Mouse (Mus musculus) testis, adult 2 months (tissue): ENCODE results near the gene Urb1. TPM values are rescaled to one million over a fixed set of nuclear protein-coding genes. Genes with fewer than 3 reads are reported as not detected.
A peak's percentile ranks its signal among the peaks of the same experiment; 100 is the strongest.

Experiments used
- H3K27ac ChIP-seq: fragments of 200-500 bp; 2 replicates; pipeline ENCODE4 v1.5.1; 2012; ENCODE audit warnings: low read depth, low read length; ENCODE audit not compliant: control insufficient read depth, insufficient read depth
- H3K27me3 ChIP-seq: fragments of 200-500 bp; 2 replicates; pipeline ENCODE4 v1.6.1; 2012; ENCODE audit warnings: mild to moderate bottlenecking, low read length, moderate library complexity; ENCODE audit not compliant: control insufficient read depth, insufficient read depth
- H3K36me3 ChIP-seq: fragments of 200-500 bp; 2 replicates; pipeline ENCODE4 v1.6.1; 2012; ENCODE audit warnings: mild to moderate bottlenecking, low read length; ENCODE audit not compliant: control insufficient read depth, insufficient read depth
- H3K4me1 ChIP-seq: fragments of 200-500 bp; 2 replicates; pipeline ENCODE4 v1.6.1; 2012; ENCODE audit warnings: low read length; ENCODE audit not compliant: control insufficient read depth, insufficient read depth
- H3K4me3 ChIP-seq: fragments of 200-500 bp; 2 replicates; pipeline ENCODE4 v1.5.1; 2012; ENCODE audit warnings: low read depth, mild to moderate bottlenecking, low read length, moderate library complexity, mixed read lengths; ENCODE audit not compliant: control insufficient read depth
- CTCF ChIP-seq: fragments of 200-500 bp; IDR thresholded peaks from 2 replicates; pipeline ENCODE4 v1.5.1; 2012; ENCODE audit warnings: low read depth, mild to moderate bottlenecking, inconsistent platforms, low read length, moderate library complexity; ENCODE audit not compliant: control insufficient read depth, insufficient read depth, insufficient replicate concordance
- POLR2A ChIP-seq: fragments of 200-500 bp; IDR thresholded peaks from 2 replicates; pipeline ENCODE4 v1.6.1; 2012; ENCODE audit warnings: low read depth, mild to moderate bottlenecking, inconsistent platforms, low read length, moderate library complexity; ENCODE audit not compliant: control insufficient read depth
- polyA plus RNA-seq: library from polyadenylated mRNA; depleted of rRNA; stranded (reverse); fragments of >200 nt; gene quantifications from 2 replicates; pipeline ENCODE4 v1.2.3, GENCODE M21; 2012; rRNA removed

The Urb1 gene
- polyA plus RNA-seq, 1 experiment = 21.1 TPM

DNA sequence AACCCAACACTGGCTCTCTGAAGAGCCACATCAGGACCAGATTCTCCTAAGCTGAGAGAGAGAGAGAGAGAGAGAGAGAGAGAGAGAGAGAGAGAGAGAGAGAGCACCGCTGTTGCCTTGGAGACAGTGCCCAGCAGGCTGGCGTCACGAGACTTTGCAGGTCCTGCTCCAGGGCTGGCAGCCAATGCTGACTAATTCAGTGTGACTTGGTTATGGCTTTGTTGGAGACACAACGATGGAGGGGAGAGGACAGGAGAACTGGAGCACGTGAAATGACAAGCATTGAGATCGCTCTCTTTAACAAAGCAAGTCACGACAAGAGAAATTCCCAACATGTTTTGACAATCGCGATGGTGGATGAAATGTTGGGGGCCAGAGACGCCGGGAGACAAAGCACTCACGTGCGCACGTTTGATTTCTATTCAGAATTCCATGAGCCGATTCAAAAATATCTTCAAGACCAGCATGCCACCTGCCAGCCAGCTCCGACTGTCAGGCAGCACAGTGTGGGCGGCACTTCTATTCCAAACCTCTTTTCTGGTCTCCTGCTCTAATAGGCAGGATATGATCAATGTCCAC, 100.4 kb downstream of the Urb1 start:
- Histone ChIP-seq H3K27me3 (no peaks in the 10 kb centered on the region), H3K36me3 (no peaks in the 10 kb centered on the region), H3K27ac (no peak overlapping the region), H3K4me3 (no peak overlapping the region), H3K4me1 (peaks cover 18% of the 10 kb centered on the region)
- TF ChIP-seq POLR2A (no peak), CTCF (no peak)

DNA sequence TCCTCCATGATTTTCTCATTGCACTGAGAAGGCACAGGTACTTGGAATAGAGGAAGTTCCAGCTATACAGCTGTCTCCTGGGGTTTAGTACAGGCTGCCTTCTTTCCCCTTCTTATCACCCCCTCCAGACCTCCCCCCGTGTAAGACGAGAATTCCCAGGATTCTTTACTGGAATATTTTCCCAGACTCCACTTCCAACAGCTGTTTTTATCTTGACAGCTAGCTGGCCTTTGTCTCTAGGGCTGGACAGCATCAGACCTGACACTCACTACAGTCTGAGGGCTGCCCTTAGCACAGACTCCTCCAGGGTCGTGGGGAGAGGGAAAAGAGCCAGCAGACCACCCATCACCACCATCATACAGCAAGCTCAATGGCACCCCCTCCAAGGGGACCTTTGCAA, 103.9 kb downstream of the Urb1 start:
- no peak overlapping the region for H3K27ac ChIP-seq
- no peak overlapping the region for H3K4me3 ChIP-seq
- H3K4me1 ChIP-seq = peaks cover 10% of the 10 kb centered on the region
- H3K27me3 ChIP-seq = no peaks in the 10 kb centered on the region
- H3K36me3 ChIP-seq = no peaks in the 10 kb centered on the region
- TF ChIP-seq POLR2A (no peak), CTCF (no peak)

DNA sequence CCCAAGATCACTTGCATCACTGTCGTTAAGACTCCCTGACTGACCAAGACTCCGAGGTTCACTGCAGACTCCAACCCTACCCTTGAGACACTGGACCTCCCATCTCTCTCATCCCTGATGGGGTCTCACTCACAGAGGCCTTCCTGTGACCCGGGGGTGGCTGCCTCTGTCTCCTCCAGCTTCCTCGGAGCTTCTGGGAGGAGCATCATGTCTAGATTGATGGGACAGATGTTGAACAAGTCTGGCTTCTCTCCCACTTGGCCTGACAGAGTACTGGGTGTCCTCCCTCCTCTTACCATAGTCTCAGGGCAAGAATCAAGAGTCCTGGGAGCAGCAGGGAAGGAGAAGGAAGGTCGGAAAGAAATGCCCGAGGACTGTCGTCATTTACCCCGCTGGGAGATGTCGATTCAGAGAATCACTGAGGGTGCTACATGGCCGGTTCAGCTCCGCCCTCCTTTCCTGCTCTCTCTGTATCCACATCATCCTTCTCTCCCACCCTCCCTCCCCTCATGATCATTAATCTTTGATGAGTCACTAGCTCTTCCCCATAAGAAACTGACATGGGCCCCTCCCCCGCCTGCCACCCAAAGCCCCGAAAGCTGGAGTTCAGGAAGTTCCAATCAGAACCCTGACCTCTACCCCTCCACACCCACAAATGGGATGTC, 105.9 kb downstream of the Urb1 start:
- TF ChIP-seq CTCF (no peak), POLR2A (no peak)
- Histone ChIP-seq H3K4me1 (peaks cover 7% of the 10 kb centered on the region), H3K27me3 (no peaks in the 10 kb centered on the region), H3K27ac (no peak overlapping the region), H3K36me3 (no peaks in the 10 kb centered on the region), H3K4me3 (no peak overlapping the region)

DNA sequence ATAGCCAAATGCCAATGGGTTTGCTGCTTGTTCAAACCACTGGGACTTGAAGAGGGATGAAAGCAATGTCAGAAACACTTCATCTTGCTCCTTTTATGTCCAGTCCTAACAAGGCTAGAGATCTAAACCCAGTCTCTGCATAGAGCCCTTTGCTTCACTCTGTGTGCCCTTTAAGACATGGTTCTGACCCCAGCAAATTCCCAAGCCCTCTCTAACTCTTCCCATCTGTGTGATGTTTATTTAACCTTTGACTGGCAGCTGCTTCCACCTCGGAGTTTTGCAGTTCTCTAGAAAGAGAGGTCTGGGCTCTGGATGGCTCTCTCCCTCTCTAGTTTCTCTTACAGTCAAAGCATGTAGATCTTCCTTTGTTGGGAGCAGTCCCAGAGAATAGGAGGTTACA, 106.6 kb downstream of the Urb1 start:
- Histone ChIP-seq H3K27me3 (no peaks in the 10 kb centered on the region), H3K27ac (no peak overlapping the region), H3K4me1 (peaks cover 7% of the 10 kb centered on the region), H3K36me3 (no peaks in the 10 kb centered on the region), H3K4me3 (no peak overlapping the region)
- no peak for TF ChIP-seq CTCF
- TF ChIP-seq POLR2A = no peak

DNA sequence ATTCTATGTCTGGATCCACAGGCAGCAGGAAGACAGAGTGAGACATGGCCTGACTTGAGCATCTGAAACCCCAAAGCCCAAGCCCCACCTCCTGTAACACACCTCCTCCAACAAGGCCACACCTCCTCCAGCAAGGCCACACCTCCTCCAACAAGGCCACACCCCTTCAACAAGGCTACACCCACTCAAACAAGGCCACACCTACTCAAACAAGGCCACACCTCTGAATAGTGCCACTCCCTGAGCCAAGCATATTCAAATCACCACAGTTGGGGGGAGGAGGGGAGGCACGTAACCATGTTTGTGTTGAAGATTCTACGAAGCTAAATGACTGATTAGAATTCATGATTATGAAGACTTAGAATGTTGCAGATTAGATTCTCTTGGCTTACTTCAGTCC, 108.7 kb downstream of the Urb1 start:
- H3K27me3 ChIP-seq = no peaks in the 10 kb centered on the region
- H3K36me3 ChIP-seq = no peaks in the 10 kb centered on the region
- H3K4me3 ChIP-seq = peak overlapping the region; percentile 71
- H3K27ac ChIP-seq = no peak overlapping the region
- H3K4me1 ChIP-seq = peaks cover 7% of the 10 kb centered on the region
- TF ChIP-seq POLR2A = no peak
- no peak for TF ChIP-seq CTCF

Other genes starting within 250 kb of the Urb1 start
- gene Mis18a, start 83.0 kb downstream of the Urb1 start, polyA plus RNA-seq = 16.8 and 18.6 TPM in 2 replicates
- 9.9 and 12.6 TPM in 2 replicates for gene Mrap, start 72.2 kb downstream of the Urb1 start, polyA plus RNA-seq
- 40.0 and 43.5 TPM in 2 replicates for gene Eva1c, start 16.3 kb upstream of the Urb1 start, polyA plus RNA-seq
- 105 and 127 TPM in 2 replicates for gene Cfap298, start 124.7 kb upstream of the Urb1 start, polyA plus RNA-seq
- 15.5 and 18.9 TPM in 2 replicates for gene Synj1, start 200.9 kb upstream of the Urb1 start, polyA plus RNA-seq
- gene Paxbp1, start 234.1 kb upstream of the Urb1 start, polyA plus RNA-seq = 19.9 TPM in 2 replicates